Mouse (Mus musculus): ENCODE results near the gene Lasp1.

GRCm38 (mm10) chr11:97825295-97825694, 26.5 kb downstream of the Lasp1 start:
- no peak for TF ChIP-seq CTCF (IDR thresholded peaks at IDR 0.05; ENCODE audit: extremely low read depth, insufficient read length, insufficient replicate concordance, low read depth, low read length)
- no peak for TF ChIP-seq POLR2A (IDR thresholded peaks at IDR 0.05; ENCODE audit: low read depth, low read length)

All from small intestine, adult 2 months (tissue).